Mouse (Mus musculus) liver, adult 2 months (tissue): ENCODE results near the gene Aars2. TPM values are rescaled to one million over a fixed set of nuclear protein-coding genes. Genes with fewer than 3 reads are reported as not detected.

Experiments
- DNase-seq: peaks from one replicate; pipeline ENCODE4 v3.0.0-alpha.2; 2011; ENCODE audit warnings: low read depth, low spot score; ENCODE audit errors: extremely low read depth
- H3K27ac ChIP-seq: fragments of 200-500 bp; replicated peaks from 2 replicates; pipeline ENCODE4 v1.5.1; 2012; ENCODE audit warnings: low read depth, mild to moderate bottlenecking, control low read depth, inconsistent platforms, low read length; ENCODE audit not compliant: insufficient read depth
- H3K27me3 ChIP-seq: fragments of 200-500 bp; 2 replicates; pipeline ENCODE4 v1.6.1; 2012; ENCODE audit warnings: mild to moderate bottlenecking, moderate library complexity, low read length, inconsistent platforms; ENCODE audit not compliant: control insufficient read depth, insufficient read depth
- H3K36me3 ChIP-seq: fragments of 200-500 bp; 2 replicates; pipeline ENCODE4 v1.6.1; 2012; ENCODE audit warnings: low read length, inconsistent platforms; ENCODE audit not compliant: control insufficient read depth, insufficient read depth
- H3K4me1 ChIP-seq: fragments of 200-500 bp; 2 replicates; pipeline ENCODE4 v1.6.1; 2011; ENCODE audit warnings: low read length; ENCODE audit not compliant: control insufficient read depth, insufficient read depth
- H3K4me3 ChIP-seq: fragments of 200-500 bp; 2 replicates; pipeline ENCODE4 v1.5.1; 2011; ENCODE audit warnings: low read depth, mild to moderate bottlenecking, control low read depth, low read length, moderate library complexity; ENCODE audit not compliant: insufficient read depth
- H3K79me2 ChIP-seq: fragments of 200-500 bp; 2 replicates; pipeline ENCODE4 v1.6.1; 2012; ENCODE audit warnings: inconsistent platforms, mild to moderate bottlenecking, low read length, moderate library complexity; ENCODE audit not compliant: control insufficient read depth, insufficient read depth
- H3K9ac ChIP-seq: fragments of 200-500 bp; 2 replicates; pipeline ENCODE4 v1.6.1; 2012; ENCODE audit warnings: low read depth, mild to moderate bottlenecking, control low read depth, inconsistent platforms, low read length
- CTCF ChIP-seq: fragments of 200-500 bp; IDR thresholded peaks from 2 replicates; pipeline ENCODE4 v1.5.1; 2011; ENCODE audit warnings: low read depth, low read length, control low read depth
- POLR2A ChIP-seq: fragments of 200-500 bp; IDR thresholded peaks from 2 replicates; pipeline ENCODE4 v1.6.1; 2011; ENCODE audit warnings: low read length, control low read depth; ENCODE audit not compliant: insufficient read depth; ENCODE audit errors: extremely low read depth
- WGBS: fragments of 180-500 bp; shearing (Covaris S2); methylation state at CpG from one replicate; pipeline ENCODE4 v1.1.7; 2018; 5-methylcytosine and 5-hydroxymethylcytosine counted together
- polyA plus RNA-seq: library from polyadenylated mRNA; depleted of rRNA; stranded (reverse); fragments of >200 nt; gene quantifications from 2 replicates; pipeline ENCODE4 v1.2.3, GENCODE M21; 2012
- total RNA-seq: library from RNA; depleted of rRNA; stranded (reverse); fragments of >200 nt; gene quantifications from 2 replicates; pipeline ENCODE4 v1.2.3, GENCODE M21; 2014

The Aars2 gene
- total and polyA plus RNA-seq, 2 experiments = 10.6 to 21.4 TPM

DNA sequence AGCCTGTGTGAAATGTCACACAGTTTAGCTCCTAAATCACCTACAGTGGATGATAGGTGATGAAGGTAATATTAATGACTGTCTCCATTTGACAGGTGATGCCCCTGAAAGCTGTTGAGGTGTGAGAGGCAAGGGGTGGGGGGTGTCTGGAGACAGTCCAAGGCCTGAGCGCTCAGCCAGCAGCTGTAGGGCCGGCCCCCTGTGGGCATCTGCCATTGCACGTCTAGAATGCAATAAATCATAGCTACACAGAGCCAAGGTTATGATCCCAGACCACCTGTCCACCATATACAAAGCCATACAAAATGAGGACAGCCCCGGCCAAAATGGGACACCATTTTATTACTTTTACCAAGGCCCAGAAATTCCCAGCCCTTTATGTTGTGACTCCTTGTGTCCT is 18.3 kb downstream of the Aars2 start:
- no peak overlapping the region for H3K4me3 ChIP-seq

DNA sequence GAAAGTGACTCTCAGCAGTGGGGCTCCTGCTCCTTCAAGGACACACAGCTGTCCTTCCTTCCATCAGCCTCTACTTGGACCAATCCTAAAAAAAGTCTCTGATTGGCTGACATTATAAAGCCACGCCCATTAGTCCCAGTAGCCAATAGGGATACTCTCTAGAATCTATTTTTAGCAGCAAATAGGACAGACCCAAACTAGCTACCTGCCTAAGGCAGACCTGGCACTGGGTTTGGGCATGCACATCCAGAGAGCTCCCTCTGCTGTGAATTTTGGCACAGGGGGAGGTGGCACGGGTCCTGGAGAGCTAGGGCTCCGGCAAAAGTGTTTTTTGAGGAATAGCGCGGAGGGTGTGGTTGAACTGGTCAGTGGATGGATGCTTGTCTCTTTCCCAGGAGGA is 19.9 kb downstream of the Aars2 start:
- H3K27me3 ChIP-seq = peaks cover 5% of the 10 kb centered on the region; the same call in 1 of the 2 replicates
- H3K9ac ChIP-seq = no peak overlapping the region
- H3K4me1 ChIP-seq = no peaks in the 10 kb centered on the region
- WGBS = 33% methylated on average over 5 of the region's 5 CpGs
- no peak for DNase-seq
- H3K36me3 ChIP-seq = no peaks in the 10 kb centered on the region
- TF ChIP-seq POLR2A = no peak
- TF ChIP-seq CTCF = no peak
- H3K27ac ChIP-seq = no peak overlapping the region
- no peaks in the 10 kb centered on the region for H3K79me2 ChIP-seq
- no peak overlapping the region for H3K4me3 ChIP-seq

More for the DNA sequence above, 18.3 kb downstream of the Aars2 start:
- DNase-seq = no peak
- H3K27me3 ChIP-seq = no peaks in the 10 kb centered on the region; the same call in 1 of the 2 replicates
- H3K36me3 ChIP-seq = no peaks in the 10 kb centered on the region
- no peaks in the 10 kb centered on the region for H3K79me2 ChIP-seq
- WGBS = 79% methylated on average over 4 of the region's 4 CpGs
- no peak overlapping the region for H3K27ac ChIP-seq
- no peaks in the 10 kb centered on the region for H3K4me1 ChIP-seq
- no peak overlapping the region for H3K9ac ChIP-seq
- TF ChIP-seq POLR2A (no peak), CTCF (no peak)

DNA sequence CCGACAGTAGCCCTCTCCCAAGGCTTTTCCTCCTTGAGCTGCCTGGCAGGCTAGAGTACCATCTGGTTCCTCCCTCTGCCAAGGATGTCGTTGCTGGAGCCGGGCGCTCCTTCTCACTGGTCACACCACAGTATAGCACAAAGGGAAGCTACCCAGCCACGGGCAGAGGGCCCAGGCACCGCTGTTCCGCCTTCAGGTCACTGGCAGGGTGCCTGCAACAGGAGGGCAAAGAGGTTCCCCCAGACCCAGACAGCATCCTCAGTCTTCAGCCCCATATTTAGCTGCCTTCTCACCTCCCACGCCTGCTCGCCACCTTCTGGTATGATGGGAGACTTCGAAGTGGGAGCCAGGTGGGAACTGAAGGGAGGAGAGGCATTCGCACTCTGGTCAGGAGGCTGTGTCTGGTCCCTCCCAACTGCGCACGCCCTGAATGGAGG is 23.7 kb downstream of the Aars2 start:
- 55% methylated on average over 13 of the region's 13 CpGs for WGBS
- peaks cover 13% of the 10 kb centered on the region for H3K27me3 ChIP-seq

DNA sequence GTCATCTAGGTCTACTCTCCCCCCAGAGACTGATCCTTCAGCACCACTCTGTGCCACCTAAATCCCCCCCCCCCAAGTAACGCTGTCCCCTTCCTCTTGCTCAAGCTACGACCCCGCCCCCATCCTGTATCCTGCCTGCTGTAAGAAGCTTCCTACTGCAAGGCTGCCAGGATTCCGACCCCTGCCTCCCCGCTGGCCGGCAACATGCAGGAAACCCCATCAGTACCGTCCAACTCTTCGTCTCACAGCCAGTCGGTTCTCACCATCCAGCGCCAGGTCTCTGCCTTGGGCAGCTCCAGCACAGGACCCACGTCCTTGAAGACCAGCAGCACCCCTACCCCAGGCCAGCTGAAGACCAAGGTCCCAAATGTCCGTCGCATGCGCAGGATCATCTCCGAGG is 26.3 kb downstream of the Aars2 start:
- Histone ChIP-seq H3K36me3 (no peaks in the 10 kb centered on the region), H3K79me2 (no peaks in the 10 kb centered on the region), H3K27me3 (peaks cover 16% of the 10 kb centered on the region), H3K4me3 (no peak overlapping the region), H3K9ac (no peak overlapping the region), H3K4me1 (no peaks in the 10 kb centered on the region), H3K27ac (no peak overlapping the region)
- DNase-seq = no peak
- TF ChIP-seq POLR2A (no peak), CTCF (no peak)
- WGBS = 48% methylated on average over 15 of the region's 15 CpGs

More for the DNA sequence above, 23.7 kb downstream of the Aars2 start:
- Histone ChIP-seq H3K36me3 (no peaks in the 10 kb centered on the region), H3K4me1 (no peaks in the 10 kb centered on the region), H3K4me3 (no peak overlapping the region), H3K79me2 (no peaks in the 10 kb centered on the region), H3K27ac (no peak overlapping the region), H3K9ac (no peak overlapping the region)
- no peak for DNase-seq
- TF ChIP-seq POLR2A (no peak), CTCF (no peak)

DNA sequence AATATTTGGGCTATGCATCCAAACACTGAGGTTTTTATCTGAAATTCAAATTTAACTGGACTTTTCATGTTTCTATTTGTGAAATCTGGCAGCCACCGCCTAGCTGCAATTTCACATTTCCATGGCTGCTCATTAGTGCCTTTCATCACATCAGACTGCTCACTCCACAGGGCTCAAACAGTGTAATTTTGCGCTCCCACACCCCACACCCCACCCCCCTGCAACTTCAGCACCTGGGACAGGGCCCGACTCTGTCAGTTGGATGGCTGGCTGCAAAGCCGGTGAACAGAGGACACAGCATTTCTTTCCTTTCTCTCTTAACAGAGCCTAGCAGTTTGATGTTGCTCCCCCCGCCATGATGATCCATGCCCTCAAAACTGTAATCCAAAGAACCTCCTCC is 29.6 kb downstream of the Aars2 start:
- no peak overlapping the region for H3K4me3 ChIP-seq
- no peak for DNase-seq
- H3K36me3 ChIP-seq = no peaks in the 10 kb centered on the region
- TF ChIP-seq CTCF (no peak), POLR2A (no peak)
- H3K27ac ChIP-seq = no peak overlapping the region
- peaks cover 15% of the 10 kb centered on the region for H3K27me3 ChIP-seq
- no peaks in the 10 kb centered on the region for H3K4me1 ChIP-seq
- 14% methylated on average over 5 of the region's 5 CpGs for WGBS
- H3K79me2 ChIP-seq = no peaks in the 10 kb centered on the region
- H3K9ac ChIP-seq = no peak overlapping the region

DNA sequence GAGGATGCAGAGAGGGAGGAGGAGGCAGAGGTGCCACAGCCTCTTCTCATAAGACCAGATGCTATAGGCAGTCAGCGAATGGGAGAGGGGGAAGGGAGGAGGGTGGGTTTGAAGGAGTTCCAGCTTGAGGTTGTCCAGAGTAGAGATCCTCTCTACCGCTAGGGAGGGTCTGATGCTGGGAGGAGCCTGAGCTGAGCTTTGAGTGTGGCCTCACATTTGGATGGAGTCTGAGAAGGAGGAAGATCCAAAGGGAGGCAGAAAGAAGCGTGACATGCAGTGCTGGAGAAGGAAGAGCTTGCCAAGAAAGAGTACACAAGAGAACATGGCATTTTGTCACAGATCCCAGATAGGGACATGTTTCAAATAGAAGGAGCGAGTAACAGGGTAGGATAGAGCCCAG is 31.8 kb downstream of the Aars2 start:
- Histone ChIP-seq H3K79me2 (no peaks in the 10 kb centered on the region), H3K9ac (no peak overlapping the region), H3K27ac (no peak overlapping the region), H3K36me3 (no peaks in the 10 kb centered on the region), H3K4me1 (no peaks in the 10 kb centered on the region), H3K4me3 (no peak overlapping the region), H3K27me3 (peaks cover 19% of the 10 kb centered on the region)
- TF ChIP-seq CTCF (no peak), POLR2A (no peak)
- DNase-seq = no peak
- WGBS = 61% methylated on average over 4 of the region's 4 CpGs
